Mouse (Mus musculus): Measurements from ENCODE around the gene 4930404N11Rik. TPM values are rescaled to one million over a fixed set of nuclear protein-coding genes. Genes with fewer than 3 reads are reported as not detected.

4930404N11Rik gene
- 0.73 and 0.82 TPM in 2 replicates for polyA plus RNA-seq (2016; fragmentation: Nextera tagmentation; extraction: Ambion mirVana)

- Histone ChIP-seq H3K4me3 (peak within 1 kb of the TSS; percentile 25), H3K4me2 (replicated peaks) (peak within 1 kb of the TSS; percentile 49), H3K9me3 (no peaks in the 10 kb centered on the region), H3K36me3 (peaks cover 57% of the 10 kb centered on the region), H3K27ac (no peak within 1 kb of the TSS), H3K4me1 (peaks cover 26% of the 10 kb centered on the region), H3K27me3 (peaks cover 35% of the 10 kb centered on the region), H3K9ac (0 out of 2 replicates have a peak within 1 kb of the TSS, but pooled peaks have one; percentile 49)
- no peak for ATAC-seq (ENCODE audit: insufficient number of reproducible peaks, insufficient read depth, low FRiP score, low TSS enrichment)
- WGBS, result 27% methylated on average over 10 of the region's 12 CpGs
Measured at GRCm38 (mm10) chr10:81365672-81366476, at the start of gene 4930404N11Rik. 4930404N11Rik (minus strand) TSS chr10:81365816.

- peaks cover 70% of the 10 kb centered on the region for H3K4me1 ChIP-seq
Measured at GRCm38 (mm10) chr10:81415146-81415545, 49.5 kb upstream of the 4930404N11Rik start.

GRCm38 (mm10) chr10:81414682-81415081 lies 49.1 kb upstream of the 4930404N11Rik start:
- no peaks in the 10 kb centered on the region for H3K27me3 ChIP-seq
- H3K36me3 ChIP-seq, result 0 out of 2 replicates have a peak, but pooled peaks cover 5% of the 10 kb centered on the region
- no peaks in the 10 kb centered on the region for H3K9me3 ChIP-seq
- no peak overlapping the region for H3K4me3 ChIP-seq
- no peak overlapping the region for H3K9ac ChIP-seq
- H3K4me2 ChIP-seq (replicated peaks), result 0 out of 2 replicates have a peak overlapping the region, but pooled peaks have one; percentile 39
- peak overlapping the region; percentile 54 for H3K27ac ChIP-seq
- H3K4me1 ChIP-seq, result peaks cover 73% of the 10 kb centered on the region
- ATAC-seq (ENCODE audit: insufficient number of reproducible peaks, insufficient read depth, low FRiP score, low TSS enrichment), result no peak

More at GRCm38 (mm10) chr10:81415146-81415545, 49.5 kb upstream of the 4930404N11Rik start:
- Histone ChIP-seq H3K27ac (peak overlapping the region; percentile 54), H3K36me3 (0 out of 2 replicates have a peak, but pooled peaks cover 10% of the 10 kb centered on the region), H3K9me3 (no peaks in the 10 kb centered on the region), H3K4me2 (replicated peaks) (no peak overlapping the region), H3K4me3 (no peak overlapping the region), H3K27me3 (no peaks in the 10 kb centered on the region), H3K9ac (no peak overlapping the region)
- WGBS, result 81% methylated on average over 5 of the region's 5 CpGs
- no peak for ATAC-seq (ENCODE audit: insufficient number of reproducible peaks, insufficient read depth, low FRiP score, low TSS enrichment)

- H3K36me3 ChIP-seq, result peaks cover 5% of the 10 kb centered on the region; the same call in 1 of the 2 replicates
- peak; percentile 12 for ATAC-seq (ENCODE audit: insufficient number of reproducible peaks, insufficient read depth, low FRiP score, low TSS enrichment)
- WGBS, result 25% methylated on average over 26 of the region's 26 CpGs
- peak overlapping the region; percentile 39 for H3K4me2 ChIP-seq (replicated peaks)
- 0 out of 2 replicates have a peak overlapping the region, but pooled peaks have one; percentile 25 for H3K9ac ChIP-seq
- H3K27me3 ChIP-seq, result peaks cover under 1% of the 10 kb centered on the region
- peak overlapping the region; percentile 54 for H3K27ac ChIP-seq
- no peaks in the 10 kb centered on the region for H3K9me3 ChIP-seq
- peak overlapping the region; percentile 9; the same call in 1 of the 2 replicates for H3K4me3 ChIP-seq
- H3K4me1 ChIP-seq, result peaks cover 74% of the 10 kb centered on the region
Measured at GRCm38 (mm10) chr10:81413310-81414261, 48.0 kb upstream of the 4930404N11Rik start.

GRCm38 (mm10) chr10:81412586-81413309 lies 47.1 kb upstream of the 4930404N11Rik start:
- H3K36me3 ChIP-seq, result peaks cover 5% of the 10 kb centered on the region; the same call in 1 of the 2 replicates
- H3K27ac ChIP-seq, result peak overlapping the region; percentile 74
- H3K9me3 ChIP-seq, result no peaks in the 10 kb centered on the region
- H3K4me3 ChIP-seq, result no peak overlapping the region
- H3K27me3 ChIP-seq, result peaks cover 9% of the 10 kb centered on the region
- 76% methylated on average over 16 of the region's 16 CpGs for WGBS
- ATAC-seq (ENCODE audit: insufficient number of reproducible peaks, insufficient read depth, low FRiP score, low TSS enrichment), result no peak
- peaks cover 81% of the 10 kb centered on the region for H3K4me1 ChIP-seq
- no peak overlapping the region for H3K9ac ChIP-seq
- H3K4me2 ChIP-seq (replicated peaks), result no peak overlapping the region

- Histone ChIP-seq H3K4me3 (no peak overlapping the region), H3K27ac (peak overlapping the region; percentile 74), H3K4me2 (replicated peaks) (no peak overlapping the region), H3K4me1 (peaks cover 81% of the 10 kb centered on the region), H3K9ac (no peak overlapping the region), H3K36me3 (peaks cover 10% of the 10 kb centered on the region), H3K27me3 (peaks cover 17% of the 10 kb centered on the region), H3K9me3 (no peaks in the 10 kb centered on the region)
- no peak for ATAC-seq (ENCODE audit: insufficient number of reproducible peaks, insufficient read depth, low FRiP score, low TSS enrichment)
- 72% methylated on average over 18 of the region's 18 CpGs for WGBS
Measured at GRCm38 (mm10) chr10:81411471-81412400, 46.1 kb upstream of the 4930404N11Rik start.

GRCm38 (mm10) chr10:81410981-81411380 lies 45.4 kb upstream of the 4930404N11Rik start:
- Histone ChIP-seq H3K9ac (no peak overlapping the region), H3K9me3 (no peaks in the 10 kb centered on the region), H3K4me1 (peaks cover 82% of the 10 kb centered on the region), H3K4me2 (replicated peaks) (no peak overlapping the region), H3K36me3 (peaks cover 17% of the 10 kb centered on the region), H3K27ac (peak overlapping the region; percentile 74), H3K27me3 (peaks cover 20% of the 10 kb centered on the region), H3K4me3 (no peak overlapping the region)
- no peak for ATAC-seq (ENCODE audit: insufficient number of reproducible peaks, insufficient read depth, low FRiP score, low TSS enrichment)
- 75% methylated on average over 9 of the region's 9 CpGs for WGBS

GRCm38 (mm10) chr10:81410350-81410749 lies 44.7 kb upstream of the 4930404N11Rik start:
- Histone ChIP-seq H3K9me3 (no peaks in the 10 kb centered on the region), H3K9ac (no peak overlapping the region), H3K4me3 (no peak overlapping the region), H3K4me2 (replicated peaks) (0 out of 2 replicates have a peak overlapping the region, but pooled peaks have one; percentile 9), H3K27me3 (peaks cover 20% of the 10 kb centered on the region), H3K36me3 (peaks cover 23% of the 10 kb centered on the region), H3K4me1 (peaks cover 78% of the 10 kb centered on the region), H3K27ac (no peak overlapping the region; the same call in 1 of the 2 replicates)
- no peak for ATAC-seq (ENCODE audit: insufficient number of reproducible peaks, insufficient read depth, low FRiP score, low TSS enrichment)
- WGBS, result 68% methylated on average over 4 of the region's 4 CpGs

- H3K4me2 ChIP-seq (replicated peaks), result no peak overlapping the region; the same call in 1 of the 2 replicates
- no peak for ATAC-seq (ENCODE audit: insufficient number of reproducible peaks, insufficient read depth, low FRiP score, low TSS enrichment)
- H3K4me1 ChIP-seq, result peaks cover 74% of the 10 kb centered on the region
- no peak overlapping the region for H3K4me3 ChIP-seq
- H3K36me3 ChIP-seq, result peaks cover 32% of the 10 kb centered on the region
- peaks cover 27% of the 10 kb centered on the region for H3K27me3 ChIP-seq
- no peaks in the 10 kb centered on the region for H3K9me3 ChIP-seq
- H3K9ac ChIP-seq, result no peak overlapping the region
- 0 out of 2 replicates have a peak overlapping the region, but pooled peaks have one; percentile 42 for H3K27ac ChIP-seq
- 16% methylated on average over 8 of the region's 8 CpGs for WGBS
Measured at GRCm38 (mm10) chr10:81409330-81409729, 43.7 kb upstream of the 4930404N11Rik start.

- 0 out of 2 replicates have a peak overlapping the region, but pooled peaks have one; percentile 54 for H3K27ac ChIP-seq
- 0 out of 2 replicates have a peak, but pooled peaks have one; percentile 29 for ATAC-seq (ENCODE audit: insufficient number of reproducible peaks, insufficient read depth, low FRiP score, low TSS enrichment)
- WGBS, result 16% methylated on average over 9 of the region's 9 CpGs
- no peaks in the 10 kb centered on the region for H3K9me3 ChIP-seq
- H3K9ac ChIP-seq, result no peak overlapping the region
- peaks cover 27% of the 10 kb centered on the region for H3K27me3 ChIP-seq
- H3K4me2 ChIP-seq (replicated peaks), result no peak overlapping the region; the same call in 1 of the 2 replicates
- H3K36me3 ChIP-seq, result peaks cover 35% of the 10 kb centered on the region
- no peak overlapping the region for H3K4me3 ChIP-seq
- H3K4me1 ChIP-seq, result peaks cover 74% of the 10 kb centered on the region
Measured at GRCm38 (mm10) chr10:81408871-81409291, 43.3 kb upstream of the 4930404N11Rik start.
